Mouse (Mus musculus): ENCODE measurements around the gene Polr2l. TPM values are rescaled to one million over a fixed set of nuclear protein-coding genes. Genes with fewer than 3 reads are reported as not detected.

The Polr2l gene
- polyA plus RNA-seq, 1 experiment from 2014 or later = 73.8 TPM

- H3K27ac ChIP-seq (replicated peaks) = no peak overlapping the region
- no peak overlapping the region for H3K4me3 ChIP-seq
- peaks cover 34% of the 10 kb centered on the region for H3K36me3 ChIP-seq
- H3K9me3 ChIP-seq = no peaks in the 10 kb centered on the region
- peaks cover 2% of the 10 kb centered on the region for H3K27me3 ChIP-seq
- H3K4me2 ChIP-seq (replicated peaks) = peak overlapping the region; percentile 85
- peaks cover 71% of the 10 kb centered on the region for H3K4me1 ChIP-seq
- no peak for ATAC-seq (ENCODE audit: low FRiP score, low read depth)
- WGBS = 87% methylated on average over 6 of the region's 6 CpGs
- peak overlapping the region; percentile 71; the same call in 1 of the 2 replicates for H3K9ac ChIP-seq (replicated peaks)
Observed at GRCm38 (mm10) chr7:141432741-141433516, 42.0 kb downstream of the Polr2l start.

GRCm38 (mm10) chr7:141432186-141432611 lies 42.7 kb downstream of the Polr2l start:
- WGBS = 91% methylated on average over 8 of the region's 8 CpGs
- Histone ChIP-seq H3K27ac (replicated peaks) (no peak overlapping the region), H3K9me3 (no peaks in the 10 kb centered on the region), H3K9ac (replicated peaks) (peak overlapping the region; percentile 39; the same call in 1 of the 2 replicates), H3K36me3 (peaks cover 34% of the 10 kb centered on the region), H3K4me1 (peaks cover 67% of the 10 kb centered on the region), H3K4me2 (replicated peaks) (no peak overlapping the region), H3K4me3 (no peak overlapping the region), H3K27me3 (peaks cover 8% of the 10 kb centered on the region)
- ATAC-seq (ENCODE audit: low FRiP score, low read depth) = no peak

- H3K4me1 ChIP-seq = peaks cover 62% of the 10 kb centered on the region
- H3K27me3 ChIP-seq = peaks cover 8% of the 10 kb centered on the region
- ATAC-seq (ENCODE audit: low FRiP score, low read depth) = no peak
Observed at GRCm38 (mm10) chr7:141431434-141432185, 43.3 kb downstream of the Polr2l start.

GRCm38 (mm10) chr7:141430585-141431240 lies 44.2 kb downstream of the Polr2l start:
- H3K9ac ChIP-seq (replicated peaks) = 0 out of 2 replicates have a peak overlapping the region, but pooled peaks have one; percentile 17
- no peak for ATAC-seq (ENCODE audit: low FRiP score, low read depth)
- no peak overlapping the region for H3K27ac ChIP-seq (replicated peaks)
- no peak overlapping the region for H3K4me2 ChIP-seq (replicated peaks)
- H3K36me3 ChIP-seq = peaks cover 34% of the 10 kb centered on the region
- peaks cover 53% of the 10 kb centered on the region for H3K4me1 ChIP-seq
- H3K4me3 ChIP-seq = no peak overlapping the region
- no peaks in the 10 kb centered on the region for H3K9me3 ChIP-seq
- 94% methylated on average over 9 of the region's 9 CpGs for WGBS
- peaks cover 15% of the 10 kb centered on the region for H3K27me3 ChIP-seq

More at GRCm38 (mm10) chr7:141431434-141432185, 43.3 kb downstream of the Polr2l start:
- 91% methylated on average over 19 of the region's 19 CpGs for WGBS
- no peak overlapping the region for H3K4me3 ChIP-seq
- H3K27ac ChIP-seq (replicated peaks) = no peak overlapping the region
- H3K9ac ChIP-seq (replicated peaks) = peak overlapping the region; percentile 39; the same call in 1 of the 2 replicates
- H3K4me2 ChIP-seq (replicated peaks) = no peak overlapping the region
- H3K36me3 ChIP-seq = peaks cover 34% of the 10 kb centered on the region
- no peaks in the 10 kb centered on the region for H3K9me3 ChIP-seq

- H3K27me3 ChIP-seq = peaks cover 19% of the 10 kb centered on the region; the same call in 1 of the 2 replicates
- H3K36me3 ChIP-seq = peaks cover 34% of the 10 kb centered on the region
- 62% methylated on average over 9 of the region's 9 CpGs for WGBS
- no peaks in the 10 kb centered on the region for H3K9me3 ChIP-seq
- peaks cover 46% of the 10 kb centered on the region for H3K4me1 ChIP-seq
- H3K4me3 ChIP-seq = peak overlapping the region; percentile 44; the same call in 1 of the 2 replicates
- H3K27ac ChIP-seq (replicated peaks) = peak overlapping the region; percentile 60
- H3K4me2 ChIP-seq (replicated peaks) = peak overlapping the region; percentile 69
- peak; percentile 28; the same call in 1 of the 2 replicates for ATAC-seq (ENCODE audit: low FRiP score, low read depth)
- H3K9ac ChIP-seq (replicated peaks) = 0 out of 2 replicates have a peak overlapping the region, but pooled peaks have one; percentile 17
Observed at GRCm38 (mm10) chr7:141429840-141430584, 44.9 kb downstream of the Polr2l start.

- H3K4me1 ChIP-seq = peaks cover 39% of the 10 kb centered on the region
- peak within 1 kb of the TSS; percentile 69 for H3K4me2 ChIP-seq (replicated peaks)
- no peaks in the 10 kb centered on the region for H3K9me3 ChIP-seq
- H3K36me3 ChIP-seq = peaks cover 34% of the 10 kb centered on the region
- H3K9ac ChIP-seq (replicated peaks) = peak within 1 kb of the TSS; percentile 70
- 3% methylated on average over 19 of the region's 19 CpGs for WGBS
- H3K4me3 ChIP-seq = peak within 1 kb of the TSS; percentile 44
- peak within 1 kb of the TSS; percentile 60 for H3K27ac ChIP-seq (replicated peaks)
- ATAC-seq (ENCODE audit: low FRiP score, low read depth) = peak; percentile 84
- peaks cover 19% of the 10 kb centered on the region; the same call in 1 of the 2 replicates for H3K27me3 ChIP-seq
Observed at GRCm38 (mm10) chr7:141429310-141429709, 45.6 kb downstream of the Polr2l start, which contains the start of gene Cend1. Cend1 (minus strand) TSS chr7:141429491.

GRCm38 (mm10) chr7:141428701-141429100 lies 46.2 kb downstream of the Polr2l start:
- 54% methylated on average over 5 of the region's 5 CpGs for WGBS
- Histone ChIP-seq H3K4me1 (peaks cover 33% of the 10 kb centered on the region), H3K4me3 (peak overlapping the region; percentile 44), H3K9me3 (no peaks in the 10 kb centered on the region), H3K36me3 (peaks cover 34% of the 10 kb centered on the region), H3K27ac (replicated peaks) (peak overlapping the region; percentile 60), H3K9ac (replicated peaks) (peak overlapping the region; percentile 70), H3K27me3 (peaks cover 20% of the 10 kb centered on the region), H3K4me2 (replicated peaks) (peak overlapping the region; percentile 69)
- ATAC-seq (ENCODE audit: low FRiP score, low read depth) = no peak

GRCm38 (mm10) chr7:141426948-141427730 lies 47.8 kb downstream of the Polr2l start:
- ATAC-seq (ENCODE audit: low FRiP score, low read depth) = no peak
- no peak overlapping the region for H3K4me2 ChIP-seq (replicated peaks)
- H3K9ac ChIP-seq (replicated peaks) = no peak overlapping the region
- H3K9me3 ChIP-seq = no peaks in the 10 kb centered on the region
- H3K27me3 ChIP-seq = peaks cover 25% of the 10 kb centered on the region
- peaks cover 21% of the 10 kb centered on the region for H3K36me3 ChIP-seq
- peaks cover 21% of the 10 kb centered on the region for H3K4me1 ChIP-seq
- no peak overlapping the region for H3K4me3 ChIP-seq
- H3K27ac ChIP-seq (replicated peaks) = no peak overlapping the region
- 86% methylated on average over 12 of the region's 12 CpGs for WGBS

- H3K36me3 ChIP-seq = no peaks in the 10 kb centered on the region
- no peak overlapping the region for H3K4me3 ChIP-seq
- H3K4me1 ChIP-seq = peaks cover 4% of the 10 kb centered on the region
- no peak for ATAC-seq (ENCODE audit: low FRiP score, low read depth)
- WGBS = 85% methylated on average over 4 of the region's 4 CpGs
- H3K9ac ChIP-seq (replicated peaks) = no peak overlapping the region
- no peak overlapping the region for H3K27ac ChIP-seq (replicated peaks)
- H3K27me3 ChIP-seq = peaks cover 25% of the 10 kb centered on the region
- H3K4me2 ChIP-seq (replicated peaks) = no peak overlapping the region
- no peaks in the 10 kb centered on the region for H3K9me3 ChIP-seq
Observed at GRCm38 (mm10) chr7:141423811-141424210, 51.1 kb downstream of the Polr2l start.

All from midbrain, embryonic 12.5 days (tissue).